Mouse (Mus musculus): ENCODE measurements around the gene Tbx18.

Gene Tbx18

DNA sequence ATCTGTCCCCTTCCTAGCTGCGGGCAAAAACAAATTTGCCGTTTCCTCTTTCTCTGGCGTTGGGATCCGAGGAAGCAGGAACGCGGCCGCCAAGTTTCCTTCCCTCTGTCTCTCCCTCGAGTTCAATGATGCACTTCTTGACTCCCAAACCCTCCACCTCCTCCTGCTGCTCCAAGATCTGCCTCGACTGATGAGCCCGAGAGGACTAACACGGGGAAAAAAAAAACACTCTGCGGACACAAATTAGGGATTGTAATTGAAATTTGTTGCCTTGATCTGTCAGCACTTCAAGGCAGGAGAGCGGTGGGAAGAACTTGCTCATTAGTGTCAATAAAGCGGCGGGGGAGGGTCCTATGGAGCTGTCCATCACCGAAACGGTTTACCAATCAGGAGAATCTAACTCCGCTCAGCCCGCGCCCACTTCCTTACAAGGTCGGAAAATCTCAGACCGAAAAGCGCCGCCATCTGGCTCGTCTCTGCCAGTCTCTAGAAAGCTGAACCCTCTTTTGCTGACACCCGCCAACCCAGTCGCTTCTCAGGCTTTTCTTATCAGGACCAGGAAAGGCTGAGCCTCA, at the start of gene Tbx18:
TSS of gene Tbx18 (minus strand) at position 300 of the 575 bp plus-strand sequence.
- peak; percentile 76 for DNase-seq (ENCODE audit: low spot score)

DNA sequence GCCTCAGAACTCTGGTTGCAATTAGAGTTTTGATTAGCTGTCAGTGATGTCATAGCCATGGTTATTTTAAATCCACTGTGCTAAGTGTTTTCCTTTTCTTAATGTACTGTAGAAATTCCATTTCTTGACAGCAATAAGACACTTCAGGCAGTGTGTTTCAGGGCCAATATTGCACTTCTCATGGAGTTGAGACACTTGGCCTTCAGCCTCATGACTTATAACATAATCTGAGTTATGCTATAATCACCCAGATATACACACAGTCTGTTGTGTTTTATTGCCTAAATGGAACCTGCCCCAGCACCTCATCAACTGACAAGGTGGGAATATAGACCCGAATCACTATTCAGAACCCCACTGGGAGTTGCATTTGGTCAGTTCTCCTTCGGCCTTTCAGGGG, 42.9 kb upstream of the Tbx18 start:
- no peak for DNase-seq (ENCODE audit: low spot score)

DNA sequence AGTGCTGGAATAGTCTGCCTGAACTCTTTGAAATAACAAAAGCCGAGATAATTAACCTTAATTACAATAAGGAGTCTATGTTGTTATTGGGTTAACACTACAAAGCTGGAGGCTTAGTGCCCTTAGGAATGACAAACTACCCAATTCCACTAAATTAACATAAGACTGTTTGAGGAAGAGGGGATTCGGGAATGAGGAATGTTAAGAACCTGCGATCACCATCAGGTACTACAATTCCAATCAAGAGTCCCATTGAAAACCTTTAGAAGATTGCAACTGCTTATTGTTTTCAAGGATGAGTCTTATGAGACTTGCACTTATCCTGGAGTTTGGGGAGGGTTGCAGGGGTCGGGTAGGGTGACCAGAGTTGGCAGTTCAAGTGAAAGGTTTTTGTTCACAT, 24.6 kb upstream of the Tbx18 start:
- DNase-seq (ENCODE audit: low spot score), result no peak

DNA sequence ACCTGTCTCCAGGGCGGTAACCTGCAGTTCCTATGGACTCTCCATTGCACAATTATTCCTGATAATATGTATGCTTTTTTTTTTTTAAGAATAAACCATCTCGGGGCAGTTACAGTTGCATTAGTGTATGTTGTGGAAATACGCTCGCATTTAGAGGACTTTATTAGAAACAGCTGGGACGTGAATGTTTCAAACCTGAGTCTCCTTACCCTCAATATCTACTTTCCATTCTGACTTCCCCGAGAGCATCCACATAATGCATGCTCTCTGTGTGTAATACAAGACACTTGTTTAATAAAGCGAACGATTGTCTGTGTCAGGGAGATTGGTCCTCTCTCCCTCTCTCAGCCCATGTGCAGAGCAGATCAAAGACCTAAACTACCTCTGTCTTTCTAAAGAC, 10.5 kb upstream of the Tbx18 start:
- no peak for DNase-seq (ENCODE audit: low spot score)

DNA sequence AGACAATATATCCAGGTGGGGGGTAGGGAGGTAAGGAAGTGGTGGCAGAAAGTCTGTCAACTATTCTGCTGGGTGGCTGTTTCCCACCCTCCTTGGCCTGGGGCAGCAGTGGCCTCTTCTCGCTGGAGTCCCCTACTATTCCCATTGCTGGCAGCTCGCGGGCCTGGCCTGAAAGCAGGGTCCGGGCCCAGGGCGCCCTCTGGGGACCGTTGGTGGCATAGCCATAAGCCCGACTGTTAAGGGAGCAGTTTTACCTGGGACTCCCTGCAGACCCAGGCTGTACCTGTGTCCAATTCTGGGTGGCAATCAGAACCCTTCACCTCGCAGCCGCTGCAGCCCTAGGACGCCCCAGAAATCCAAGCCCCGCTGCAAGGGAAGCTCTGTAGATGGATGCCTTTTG, 9.6 kb upstream of the Tbx18 start:
- DNase-seq (ENCODE audit: low spot score), result peak; percentile 55

DNA sequence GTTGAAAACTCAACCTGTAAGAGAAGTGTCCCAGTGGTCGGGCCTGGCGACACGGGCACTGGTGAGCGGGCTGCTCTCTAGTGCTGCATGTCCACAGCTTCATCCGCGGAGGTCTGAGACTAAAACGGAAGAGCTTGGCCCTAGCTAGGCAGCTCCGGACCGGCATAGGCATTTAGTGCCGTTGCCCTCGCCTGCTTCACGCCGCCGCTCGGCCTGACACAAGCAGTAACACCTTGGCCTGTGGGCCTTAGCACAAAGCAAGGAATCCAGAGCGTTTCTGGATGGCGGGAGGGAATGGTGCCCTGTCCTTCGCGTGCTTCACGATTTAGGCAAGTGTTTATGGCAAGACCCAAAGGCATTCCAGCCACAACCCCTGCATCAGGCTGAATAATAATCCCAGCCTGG, 9.2 kb upstream of the Tbx18 start:
- no peak for DNase-seq (ENCODE audit: low spot score)

DNA sequence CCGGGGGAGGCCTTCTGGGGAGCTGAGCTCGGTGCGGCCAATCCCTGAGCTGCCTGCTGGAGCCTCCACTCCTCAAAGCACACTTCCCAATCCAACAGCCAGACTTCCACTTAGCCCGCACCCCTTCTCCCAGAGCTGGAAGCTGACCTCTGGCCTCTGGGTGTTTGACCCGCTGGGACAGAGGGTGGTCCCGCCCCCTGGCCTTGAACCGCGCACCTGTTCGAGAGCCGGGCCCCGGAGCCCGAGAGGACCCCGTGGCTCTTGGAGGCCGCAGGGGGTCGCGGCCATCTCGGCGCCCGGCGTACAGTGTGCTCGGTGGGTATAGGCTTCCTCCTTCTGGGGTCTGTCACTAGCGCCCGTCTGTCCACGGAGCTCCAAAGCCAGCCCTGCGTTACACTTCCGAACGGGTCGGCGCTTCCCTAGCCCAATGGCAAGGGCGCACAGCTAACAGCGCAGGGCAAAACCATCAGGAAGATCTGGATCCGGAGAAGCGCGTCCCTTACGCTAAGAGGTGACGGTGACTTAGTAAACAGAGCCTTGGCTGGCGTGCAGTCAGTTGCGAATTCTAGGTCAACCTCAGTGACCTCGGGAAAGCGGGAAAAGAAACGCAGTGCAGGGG, 8.6 kb upstream of the Tbx18 start:
- no peak for DNase-seq (ENCODE audit: low spot score)

DNA sequence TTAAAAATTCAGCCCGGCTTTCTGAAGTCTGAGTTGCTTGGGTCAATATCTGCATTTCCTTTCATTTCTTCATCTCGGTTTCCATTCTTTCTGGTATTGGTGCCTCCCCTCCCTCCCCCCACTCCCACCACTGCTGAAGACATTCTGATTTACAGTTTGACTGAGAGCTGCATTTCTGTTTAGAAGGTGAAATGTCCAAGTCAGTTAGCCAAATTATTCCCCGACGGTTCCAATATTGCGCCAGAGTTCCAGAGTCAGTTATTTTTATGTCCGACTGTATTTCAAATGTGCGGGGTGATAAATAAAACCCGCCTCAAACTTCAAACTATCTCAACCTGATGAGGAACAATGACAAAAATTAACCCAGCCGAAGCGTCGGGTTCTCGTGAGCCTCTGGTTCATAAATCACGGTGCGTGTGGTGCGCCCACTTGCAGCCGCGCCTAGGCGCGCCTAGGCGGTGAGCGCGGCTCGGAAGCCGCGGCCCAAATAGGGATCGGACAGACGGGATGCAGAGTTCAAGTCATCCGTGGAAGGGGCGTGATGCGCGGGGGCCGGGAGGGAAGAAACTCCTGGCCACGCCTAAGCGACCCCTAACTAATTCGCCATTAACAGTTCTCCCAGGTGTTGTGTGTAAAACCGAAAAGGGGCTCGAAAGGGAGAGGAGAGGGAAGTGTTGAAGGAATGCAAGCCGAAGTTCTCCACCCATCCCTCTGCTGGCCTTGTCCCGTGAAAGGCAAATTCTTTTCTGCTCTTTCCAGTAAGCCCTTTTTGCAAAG, 7.9 kb upstream of the Tbx18 start:
- DNase-seq (ENCODE audit: low spot score), result no peak

DNA sequence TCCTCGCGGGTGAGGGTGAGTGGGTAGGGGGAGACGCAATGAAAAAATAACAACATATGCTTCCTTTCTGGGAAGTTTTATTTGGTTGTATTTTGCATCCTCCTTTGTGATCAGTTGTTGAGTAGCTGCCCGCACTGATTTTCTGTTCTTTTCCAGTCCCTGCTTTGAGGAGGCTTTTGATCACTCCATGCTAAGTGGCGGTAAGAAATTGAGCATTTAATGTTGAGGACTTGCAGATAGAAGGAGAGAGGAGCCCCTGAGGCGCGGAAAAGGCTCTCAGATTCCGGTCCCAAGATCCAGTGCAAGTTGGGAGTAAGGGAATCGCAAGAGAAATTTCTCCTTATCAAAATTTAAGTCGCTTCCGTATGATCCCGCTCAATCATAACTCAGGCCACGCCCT, 7.1 kb upstream of the Tbx18 start:
- DNase-seq (ENCODE audit: low spot score), result no peak

DNA sequence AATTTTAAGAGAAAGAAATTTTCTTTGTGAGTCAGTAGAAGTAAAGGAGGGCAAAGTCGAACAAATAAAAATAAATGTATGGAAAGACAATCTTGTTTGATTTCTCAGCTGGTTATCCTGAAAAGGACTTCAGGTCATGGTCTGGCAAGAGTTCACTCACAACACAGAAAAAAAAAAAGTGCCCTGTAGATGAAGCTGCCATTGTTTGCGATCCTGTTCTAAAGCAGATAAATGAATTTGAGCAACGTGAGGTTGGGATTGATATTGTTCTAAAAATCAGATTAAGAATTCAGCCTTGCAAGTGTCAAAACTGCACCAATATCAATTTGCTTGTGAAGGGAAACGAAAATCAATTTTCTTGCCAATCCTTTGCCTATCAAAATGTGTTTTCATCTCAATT, 6.2 kb upstream of the Tbx18 start:
- no peak for DNase-seq (ENCODE audit: low spot score)

DNA sequence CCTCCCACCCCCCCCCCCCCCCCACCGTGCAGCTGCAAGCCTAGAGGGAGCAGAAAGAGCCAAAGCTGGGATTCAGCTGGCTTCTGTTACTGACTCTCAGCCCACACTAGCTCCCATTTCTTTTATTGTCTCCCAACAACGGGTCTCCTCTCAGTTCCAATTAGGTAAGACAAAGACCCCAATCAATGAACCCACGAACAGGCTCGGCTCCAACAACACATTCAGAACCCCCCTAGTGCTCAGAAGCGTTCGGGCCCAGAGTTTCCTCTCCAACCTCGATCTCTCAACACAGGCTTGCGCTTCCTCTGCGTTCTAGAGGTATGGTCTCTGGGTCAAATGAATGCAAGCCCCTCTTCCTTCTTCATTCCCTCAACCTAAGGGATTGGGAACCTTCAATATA, 4.0 kb upstream of the Tbx18 start:
- DNase-seq (ENCODE audit: low spot score), result no peak

DNA sequence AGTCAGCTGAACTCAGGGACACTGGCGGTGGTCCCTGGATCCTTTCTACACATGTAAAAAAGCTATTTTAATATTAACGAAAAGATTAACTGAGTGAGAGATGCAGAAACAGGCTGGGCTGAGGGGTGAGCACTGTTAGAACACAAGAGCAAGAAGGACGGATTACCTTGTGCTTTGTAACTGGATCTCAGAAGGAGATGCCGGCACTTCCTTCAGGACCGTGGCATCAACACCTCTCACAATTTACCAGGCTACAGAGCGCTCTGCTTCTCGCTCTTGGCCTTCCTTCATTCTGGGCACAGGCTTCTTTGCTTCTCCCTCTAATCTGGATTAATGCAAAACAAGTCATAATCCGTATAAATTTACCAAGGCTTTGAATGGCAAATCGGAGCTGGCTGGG, 3.6 kb upstream of the Tbx18 start:
- DNase-seq (ENCODE audit: low spot score), result no peak

DNA sequence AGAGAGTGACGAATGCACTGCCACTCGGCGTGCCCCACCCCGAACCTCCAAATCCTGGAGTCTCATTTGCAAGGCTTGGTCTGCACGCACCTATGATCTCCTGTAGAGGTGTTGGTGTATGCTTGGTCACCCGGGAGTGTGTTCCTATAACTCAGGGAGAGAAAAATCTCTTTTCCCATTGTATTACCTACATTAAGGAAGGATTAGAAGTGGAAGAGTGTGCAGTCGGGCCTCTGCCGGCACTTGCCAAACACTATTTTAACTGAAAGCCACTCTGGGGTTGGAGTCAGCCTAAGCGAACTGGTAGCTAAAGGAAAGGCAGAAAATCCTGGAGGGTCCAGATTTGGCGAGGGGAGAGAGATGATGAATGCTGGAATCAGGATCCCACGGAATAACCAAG, 2.7 kb upstream of the Tbx18 start:
- DNase-seq (ENCODE audit: low spot score), result no peak

DNA sequence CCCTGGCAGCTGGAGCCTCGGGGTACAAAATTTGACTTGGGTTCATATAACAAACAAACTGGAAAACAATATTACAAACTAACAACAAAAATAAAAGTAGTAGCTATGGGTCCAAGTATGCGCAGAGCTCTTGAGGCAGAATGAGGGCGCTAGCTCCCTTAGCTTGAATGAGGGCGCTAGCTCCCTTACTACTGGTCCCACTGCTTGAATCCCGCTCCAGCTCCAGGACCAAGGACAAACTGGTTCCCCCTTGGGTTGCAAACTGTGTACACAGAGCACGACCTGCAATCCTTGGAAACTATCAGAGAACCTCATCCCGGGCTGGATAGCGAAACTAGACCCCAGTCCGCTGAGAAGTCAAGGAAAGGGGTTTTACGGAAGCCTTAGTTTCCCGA, 2.2 kb upstream of the Tbx18 start:
- DNase-seq (ENCODE audit: low spot score), result no peak

DNA sequence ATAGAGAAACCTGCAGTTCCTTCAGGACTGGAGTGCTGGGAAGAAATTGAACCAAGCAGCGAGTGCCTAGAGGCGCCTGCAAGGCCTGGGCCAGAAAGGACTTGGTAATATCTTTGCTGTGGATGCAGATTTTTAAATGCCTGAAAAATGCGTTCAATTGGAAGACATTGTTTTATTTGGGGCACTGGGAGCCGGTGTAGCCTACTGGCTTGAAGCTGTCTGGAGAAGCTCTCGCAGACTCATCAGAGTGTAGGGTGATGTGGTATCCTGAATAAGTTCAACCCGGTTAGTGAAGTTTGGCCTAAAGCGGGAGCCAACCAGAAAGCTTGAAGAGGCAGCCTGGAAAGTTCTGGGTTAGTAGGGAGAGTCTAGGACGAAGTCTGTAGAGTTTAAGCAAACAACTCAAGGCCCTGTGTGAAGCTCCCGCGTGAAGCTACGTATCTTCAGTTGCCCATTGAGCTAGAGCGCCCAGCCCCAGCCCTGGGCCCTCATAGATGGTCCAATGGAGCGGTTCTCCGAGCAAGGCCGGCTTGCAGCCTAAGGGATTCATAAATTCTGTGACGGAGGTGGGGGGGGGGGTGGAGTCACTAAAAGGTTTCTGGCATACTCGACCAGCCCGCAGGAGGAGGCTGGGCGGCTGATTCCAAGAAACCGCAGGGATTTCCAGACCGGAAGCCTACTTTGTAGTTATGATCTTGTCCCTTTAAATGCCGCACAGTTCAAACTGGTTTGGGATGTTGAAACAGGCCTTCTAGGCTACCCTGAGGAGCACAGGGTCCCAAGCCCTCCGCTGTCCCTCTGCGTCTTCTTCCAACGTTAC, 1.6 kb upstream of the Tbx18 start:
- no peak for DNase-seq (ENCODE audit: low spot score)

DNA sequence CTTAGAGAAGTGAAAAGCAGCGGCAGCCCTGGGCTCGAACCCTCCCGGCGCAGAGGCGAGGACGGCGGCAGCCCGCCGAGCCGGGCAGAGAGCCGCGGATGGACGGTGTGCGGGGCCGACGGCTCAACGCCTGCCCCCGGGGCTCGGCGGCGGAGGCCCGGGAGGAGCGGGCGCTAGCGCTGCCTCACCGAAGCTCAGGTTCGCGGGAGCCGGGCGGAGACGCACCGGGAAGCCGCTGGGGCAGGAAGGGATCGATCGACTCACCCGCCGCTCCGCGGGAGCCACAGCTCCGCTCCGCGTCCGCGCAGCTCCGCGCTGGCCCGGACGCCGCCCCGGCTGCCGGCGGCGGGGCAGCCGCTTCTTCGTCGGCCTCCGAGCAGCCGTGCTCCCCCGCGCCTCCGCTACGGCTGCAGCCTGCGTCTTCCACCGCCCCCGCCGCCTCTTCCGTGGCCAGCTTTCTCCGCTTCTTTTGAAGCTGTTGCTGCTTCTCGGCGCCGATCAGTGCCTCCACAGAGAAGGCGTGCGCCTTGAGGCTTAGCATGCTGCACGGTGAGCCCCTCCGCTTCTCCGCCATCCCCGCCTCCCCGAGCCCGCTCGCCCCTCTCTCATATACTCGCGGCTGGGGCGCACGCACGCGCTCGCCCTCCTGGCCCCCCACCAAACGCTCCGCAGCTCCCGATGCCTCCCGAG, 644 bp downstream of the Tbx18 start:
- DNase-seq (ENCODE audit: low spot score), result peak; percentile 26

DNA sequence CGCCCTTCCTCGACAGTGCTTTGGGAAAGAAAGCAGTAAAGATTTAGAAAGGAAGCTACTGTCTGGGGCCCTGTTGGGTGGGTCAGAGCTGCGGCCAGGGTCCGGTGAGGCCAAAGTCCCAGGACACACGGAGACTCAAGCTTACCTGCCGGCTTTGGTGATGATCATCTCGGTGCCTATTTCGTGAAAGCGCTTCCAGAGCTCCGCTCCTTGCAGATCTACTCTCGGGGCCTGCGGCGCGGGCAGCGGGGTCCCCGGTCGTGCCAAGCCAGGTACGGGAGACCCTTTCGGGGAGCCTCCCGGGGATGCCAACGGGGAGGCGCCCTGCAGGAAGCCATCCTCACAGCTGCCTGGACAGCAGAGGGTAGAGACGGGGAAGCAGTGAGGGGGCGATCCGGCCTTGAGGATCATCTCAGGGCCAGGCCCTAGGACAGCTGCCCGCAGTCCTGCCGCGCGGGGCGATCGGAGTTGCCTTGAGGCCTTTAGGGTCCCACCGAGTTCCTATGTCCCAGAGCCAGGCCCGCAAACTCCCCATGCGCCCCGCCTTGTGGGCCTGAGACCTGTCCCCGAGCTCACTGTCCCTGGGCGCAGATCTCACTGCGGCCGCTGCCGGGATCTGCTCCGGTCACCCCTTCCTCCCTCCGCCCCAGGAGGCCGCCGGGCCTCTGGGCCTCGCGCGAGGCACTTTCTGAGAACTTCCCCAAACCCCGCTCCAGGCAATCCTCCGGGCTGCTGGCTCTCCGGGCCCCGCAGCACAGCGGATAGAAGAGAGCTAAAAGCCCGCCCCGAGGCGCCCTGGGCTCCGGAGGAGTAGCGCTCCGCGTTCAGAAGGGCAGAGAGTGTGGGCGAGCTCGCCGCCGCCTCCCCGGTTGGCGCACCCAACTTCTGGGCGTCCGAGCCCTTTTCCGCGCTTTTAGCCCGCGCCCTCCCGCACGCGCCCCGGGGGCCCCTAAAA, 1.5 kb downstream of the Tbx18 start:
- DNase-seq (ENCODE audit: low spot score), result peak; percentile 29

DNA sequence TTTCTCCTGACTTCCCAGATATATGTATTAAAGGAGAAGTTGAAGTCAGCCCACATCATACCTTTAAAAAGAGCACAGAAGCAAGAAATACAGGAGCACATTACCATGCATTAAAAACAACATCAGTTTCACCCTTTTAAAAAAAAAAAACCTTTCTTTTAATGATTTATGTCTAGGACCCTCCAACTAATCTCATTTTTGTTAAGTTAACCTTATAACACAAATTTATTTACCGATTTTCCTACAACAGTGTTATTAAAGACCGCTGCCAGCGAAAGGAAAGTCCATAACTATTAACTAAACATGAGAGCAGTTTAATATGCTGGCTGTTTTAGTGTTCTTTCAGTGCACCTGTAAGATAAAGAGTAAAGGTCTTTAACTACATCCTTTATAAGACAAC, 3.0 kb downstream of the Tbx18 start:
- no peak for DNase-seq (ENCODE audit: low spot score)

DNA sequence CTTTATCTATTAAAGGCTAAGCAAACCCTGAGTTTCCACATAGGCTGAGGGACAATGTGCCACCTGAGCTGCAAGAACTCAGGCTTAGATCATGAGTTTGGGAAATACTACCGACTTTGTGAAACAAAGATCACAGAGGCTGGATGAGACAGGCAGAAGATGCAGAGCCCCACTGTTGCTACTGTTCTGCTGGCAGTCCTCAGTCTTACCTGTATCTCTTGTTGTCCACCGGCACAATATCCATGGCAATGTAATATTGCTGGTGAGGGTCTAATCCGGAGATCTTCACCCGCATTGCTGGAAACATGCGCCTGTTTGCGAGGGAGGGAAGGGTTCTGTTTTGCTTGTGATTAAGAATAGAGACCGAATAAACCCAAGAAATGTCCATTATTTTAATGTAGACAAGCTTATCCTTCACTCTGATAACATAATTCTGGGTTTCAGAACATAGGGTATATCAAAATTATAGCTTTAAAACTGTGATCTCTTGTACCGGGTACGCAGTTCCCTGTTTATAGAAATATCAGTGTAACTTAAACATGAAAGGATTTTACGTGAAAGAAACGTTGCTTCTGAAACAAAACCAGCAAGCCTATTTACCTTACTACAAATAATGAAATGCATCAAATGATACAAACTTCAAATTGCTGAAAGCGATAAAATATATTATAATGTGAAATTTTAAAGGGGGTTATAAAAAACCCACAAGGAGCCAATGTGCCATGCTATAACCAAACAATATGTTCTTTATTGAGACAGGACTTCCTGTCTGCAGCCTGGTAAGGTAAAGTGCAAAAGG, 3.7 kb downstream of the Tbx18 start:
- DNase-seq (ENCODE audit: low spot score), result no peak

DNA sequence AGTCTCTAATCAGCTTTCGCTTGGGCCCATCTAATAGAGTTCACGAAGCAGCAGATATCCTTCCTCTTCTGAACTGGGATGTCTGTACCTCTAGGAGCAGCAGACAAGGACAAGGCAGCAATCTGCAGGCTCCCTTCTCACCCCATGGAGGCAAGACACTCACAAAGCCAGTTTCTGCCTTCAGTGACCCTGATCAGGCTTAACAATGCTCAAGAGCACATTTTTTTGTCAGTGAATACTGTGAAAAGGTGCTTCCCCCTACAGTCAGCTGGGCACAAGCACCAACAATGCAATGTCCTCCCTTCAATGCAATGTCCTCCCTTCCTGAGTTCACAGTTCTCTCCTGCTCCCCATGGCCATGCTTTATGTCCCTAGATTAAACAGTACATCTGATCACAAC, 9.3 kb downstream of the Tbx18 start:
- no peak for DNase-seq (ENCODE audit: low spot score)
